Mouse (Mus musculus) heart, postnatal 14 days (tissue): Measurements from ENCODE around the gene Rhobtb1. TPM values are rescaled to one million over a fixed set of nuclear protein-coding genes. Genes with fewer than 3 reads are reported as not detected.

ENCODE experiments used
- DNase-seq, 2 experiments: peaks; one replicate each; pipeline ENCODE4 v3.0.0; 2021 to 2022
- intact Hi-C: fragments of 180-260 bp; cut with DNase I; formaldehyde crosslinking; loops from one replicate; pipeline ENCODE4 v1.15.1; 2025
- total RNA-seq, 2 experiments: library from RNA; stranded (reverse); gene quantifications; 2 replicates each; pipeline ENCODE4 v1.2.3; 2021

The Rhobtb1 gene
- total RNA-seq, 2 experiments from 2014 or later: 136 TPM

- intact Hi-C loops: no loop called here
- no peak for DNase-seq
Observed at GRCm38 (mm10) chr10:69305600-69305999, 154.4 kb downstream of the Rhobtb1 start.

- intact Hi-C loops: no loop called here
- peak; percentile 66 to 72 for DNase-seq
Observed at GRCm38 (mm10) chr10:69306205-69306604, 155.0 kb downstream of the Rhobtb1 start.

DNA sequence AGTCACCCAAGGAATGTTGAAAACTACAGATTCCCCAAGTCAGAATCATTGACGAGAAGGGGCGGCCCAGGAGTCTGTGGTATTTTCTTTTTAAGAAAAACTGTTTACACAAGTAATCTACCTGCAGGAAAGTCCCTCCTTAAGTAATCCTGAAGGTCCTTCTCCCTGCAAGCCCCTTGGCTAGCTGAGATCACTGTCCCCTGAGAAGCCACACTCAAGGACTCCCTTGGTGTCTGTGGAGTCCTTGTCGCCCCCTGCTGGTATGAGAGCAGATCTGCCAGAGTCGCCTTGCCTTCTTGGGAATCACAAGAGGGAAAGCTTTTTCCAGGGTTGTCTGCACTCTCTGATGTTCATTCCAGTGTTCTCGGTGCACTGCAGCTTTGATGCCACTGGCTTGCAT lies 155.8 kb downstream of the Rhobtb1 start:
- DNase-seq: peak; percentile 70 to 86
- intact Hi-C loops: loop anchor here (1.0 kb wide), 1 partner anchor 121 kb away; no protein-coding TSS in a partner anchor

GRCm38 (mm10) chr10:69309109-69309508 lies 157.9 kb downstream of the Rhobtb1 start:
- intact Hi-C loops: no loop called here

DNA sequence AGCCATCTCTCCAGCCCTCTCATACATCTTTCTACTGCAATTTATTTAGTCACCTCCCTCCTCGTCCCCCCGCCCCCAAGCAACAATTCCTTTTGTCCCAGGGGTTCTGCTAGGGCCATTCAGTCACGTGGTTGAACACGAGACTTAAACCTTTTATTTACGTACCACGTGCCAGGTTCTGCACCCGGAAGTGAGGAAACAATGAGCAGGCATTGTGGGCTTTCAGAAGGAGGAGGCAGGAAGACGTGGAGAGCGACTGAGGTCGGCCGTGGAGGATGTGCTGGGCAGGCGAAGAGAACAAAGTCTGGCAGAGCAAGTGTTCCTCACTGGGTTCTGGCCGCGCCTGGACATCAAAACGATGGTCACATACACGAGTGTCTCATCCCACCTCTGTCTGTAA lies 160.6 kb downstream of the Rhobtb1 start:
- DNase-seq: no peak
- intact Hi-C loops: no loop called here

More at GRCm38 (mm10) chr10:69309109-69309508, 157.9 kb downstream of the Rhobtb1 start:
- no peak for DNase-seq

GRCm38 (mm10) chr10:69313944-69314343 lies 162.7 kb downstream of the Rhobtb1 start:
- DNase-seq: no peak
- intact Hi-C loops: no loop called here

GRCm38 (mm10) chr10:69318514-69318913 lies 167.3 kb downstream of the Rhobtb1 start:
- intact Hi-C loops: no loop called here
- DNase-seq: no peak

GRCm38 (mm10) chr10:69320667-69321518 lies 169.7 kb downstream of the Rhobtb1 start:
- intact Hi-C loops: loop anchor here (5.0 to 10.0 kb wide), 3 partner anchors 316 to 856 kb away; no protein-coding TSS in a partner anchor
- DNase-seq: peak; percentile 85 to 92

GRCm38 (mm10) chr10:69321519-69322035 lies 170.3 kb downstream of the Rhobtb1 start:
- DNase-seq: no peak
- intact Hi-C loops: loop anchor here (5.0 to 10.0 kb wide), 3 partner anchors 317 to 857 kb away; no protein-coding TSS in a partner anchor

- intact Hi-C loops: loop anchor here (5.0 to 10.0 kb wide), 3 partner anchors 319 to 859 kb away; no protein-coding TSS in a partner anchor
- no peak for DNase-seq
Observed at GRCm38 (mm10) chr10:69323986-69324385, 172.8 kb downstream of the Rhobtb1 start.

DNA sequence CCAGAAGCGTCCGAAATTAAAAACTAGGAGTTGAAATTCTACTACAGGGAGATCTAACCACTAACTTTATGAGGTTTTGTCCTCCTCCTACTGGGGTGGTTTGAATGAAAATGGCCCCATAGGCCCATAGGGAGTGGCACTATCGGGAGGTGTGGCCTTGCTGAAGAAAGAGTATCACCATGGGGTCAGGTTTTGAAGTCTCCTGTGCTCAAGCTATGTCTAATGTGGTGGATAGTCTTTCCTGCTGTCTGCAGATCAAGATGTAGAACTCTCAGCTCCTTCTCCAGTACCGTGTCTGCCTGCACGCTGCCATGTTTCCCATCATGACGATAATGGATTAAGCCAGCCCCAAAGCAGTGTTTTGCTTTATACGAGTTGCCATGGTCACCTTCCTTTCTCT lies 173.6 kb downstream of the Rhobtb1 start:
- intact Hi-C loops: loop anchor here (5.0 to 10.0 kb wide), 3 partner anchors 320 to 860 kb away; no protein-coding TSS in a partner anchor
- DNase-seq: no peak

DNA sequence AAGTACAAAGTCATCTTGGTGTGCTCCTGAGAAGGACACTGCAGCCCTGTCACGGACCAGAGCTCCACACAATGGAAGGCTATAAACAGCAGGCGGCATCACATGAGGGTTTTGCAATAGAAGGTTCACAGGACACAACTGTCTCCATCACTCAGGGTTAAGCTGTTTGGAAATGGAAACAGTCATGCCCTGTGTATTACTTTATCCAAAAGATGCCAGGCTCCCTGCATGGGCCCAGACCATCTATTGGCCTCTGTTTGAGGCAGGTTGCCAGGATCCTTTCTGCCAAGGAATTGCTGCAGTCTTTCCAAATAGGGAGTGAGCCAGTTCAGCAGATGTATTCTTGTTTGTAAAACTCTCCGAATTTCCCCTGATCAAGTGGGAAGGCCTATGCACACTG lies 175.2 kb downstream of the Rhobtb1 start:
- DNase-seq: peak; percentile 44 to 60
- intact Hi-C loops: loop anchor here (10.0 kb wide), 2 partner anchors 322 to 862 kb away; no protein-coding TSS in a partner anchor

- no peak for DNase-seq
- intact Hi-C loops: loop anchor here (10.0 kb wide), 2 partner anchors 323 to 863 kb away; no protein-coding TSS in a partner anchor
Observed at GRCm38 (mm10) chr10:69327362-69327761, 176.1 kb downstream of the Rhobtb1 start.

DNA sequence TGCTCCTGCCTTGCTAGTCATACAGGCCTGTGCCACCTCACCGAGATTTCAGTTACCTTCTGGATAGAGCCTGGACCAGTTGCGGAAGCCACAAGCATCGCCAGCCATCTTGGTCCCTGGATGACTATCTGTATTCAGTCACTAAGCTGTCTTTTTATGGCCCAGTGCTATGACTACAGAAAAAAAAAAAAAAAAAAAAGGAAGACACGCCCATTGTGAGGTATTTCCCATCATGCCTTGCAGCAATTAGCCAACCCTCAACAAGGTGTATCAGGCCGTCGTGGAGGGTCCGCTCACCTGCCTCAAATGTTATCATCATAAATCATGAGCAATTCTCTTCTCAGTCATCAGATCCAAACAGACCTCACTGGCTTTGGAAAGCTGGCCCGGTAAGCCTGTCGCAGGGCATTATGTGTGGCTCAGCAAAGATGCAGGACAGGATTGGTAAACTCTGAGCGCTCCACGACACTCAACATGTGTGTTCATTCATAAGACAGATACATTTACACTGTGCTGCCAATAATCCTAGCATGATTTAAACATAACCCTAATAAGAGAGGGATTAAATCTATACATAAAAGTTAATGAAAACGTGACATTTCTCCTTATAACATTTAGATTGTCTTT lies 176.9 kb downstream of the Rhobtb1 start:
- intact Hi-C loops: loop anchor here (10.0 kb wide), 2 partner anchors 323 to 863 kb away; no protein-coding TSS in a partner anchor
- DNase-seq: no peak

GRCm38 (mm10) chr10:69328656-69329046 lies 177.4 kb downstream of the Rhobtb1 start:
- intact Hi-C loops: loop anchor here (10.0 kb wide), 2 partner anchors 324 to 864 kb away; no protein-coding TSS in a partner anchor
- DNase-seq: no peak

DNA sequence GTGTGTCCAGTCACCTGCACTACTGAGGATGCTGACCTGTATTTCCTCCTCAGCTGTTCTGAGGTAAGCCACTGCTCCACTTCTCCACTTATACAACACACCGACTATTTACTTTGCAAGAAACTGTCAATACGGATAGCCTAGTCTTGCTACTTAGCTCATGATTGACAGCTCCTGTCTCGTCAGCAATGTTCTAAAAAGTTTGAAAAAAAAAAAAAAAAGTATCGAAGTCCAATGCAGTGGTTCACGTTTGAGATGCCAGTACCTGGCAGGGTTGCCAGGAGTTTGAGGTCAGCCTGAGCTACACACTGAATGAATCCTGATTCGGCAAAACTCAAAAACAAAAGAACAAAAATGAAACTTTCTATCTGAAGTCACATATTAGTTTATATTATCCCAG lies 180.0 kb downstream of the Rhobtb1 start:
- no peak for DNase-seq
- intact Hi-C loops: no loop called here

GRCm38 (mm10) chr10:69333212-69333611 lies 182.0 kb downstream of the Rhobtb1 start:
- no peak for DNase-seq
- intact Hi-C loops: no loop called here

GRCm38 (mm10) chr10:69334271-69335194 lies 183.3 kb downstream of the Rhobtb1 start:
- intact Hi-C loops: no loop called here
- DNase-seq: no peak

DNA sequence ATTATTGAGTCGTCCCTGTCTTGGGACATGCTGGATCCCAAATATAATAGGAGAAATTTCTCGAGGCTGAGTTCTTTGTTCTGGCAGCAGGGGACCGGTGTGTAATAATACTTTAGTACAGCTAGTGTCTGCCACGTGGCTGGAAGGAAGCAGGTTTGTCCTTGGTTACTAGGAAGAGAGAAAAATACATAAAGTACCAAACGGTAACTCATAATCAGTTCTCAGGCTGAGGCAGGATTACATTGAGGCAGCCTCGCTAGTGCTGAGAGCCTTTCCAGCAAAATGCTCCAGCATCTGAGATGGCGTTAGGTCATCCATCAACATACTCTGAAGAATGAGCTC lies 183.9 kb downstream of the Rhobtb1 start:
- intact Hi-C loops: no loop called here
- DNase-seq: no peak

GRCm38 (mm10) chr10:69335611-69336010 lies 184.4 kb downstream of the Rhobtb1 start:
- no peak for DNase-seq
- intact Hi-C loops: no loop called here
